Mouse (Mus musculus) urinary bladder, postnatal 10 days (tissue): Measurements from ENCODE around the gene Tns4.
A peak's percentile ranks its signal among the peaks of the same experiment; 100 is the strongest.

Source experiments
- DNase-seq: peaks from one replicate; pipeline ENCODE4 v3.0.0; 2022; ENCODE audit warnings: low spot score

Gene Tns4

DNA sequence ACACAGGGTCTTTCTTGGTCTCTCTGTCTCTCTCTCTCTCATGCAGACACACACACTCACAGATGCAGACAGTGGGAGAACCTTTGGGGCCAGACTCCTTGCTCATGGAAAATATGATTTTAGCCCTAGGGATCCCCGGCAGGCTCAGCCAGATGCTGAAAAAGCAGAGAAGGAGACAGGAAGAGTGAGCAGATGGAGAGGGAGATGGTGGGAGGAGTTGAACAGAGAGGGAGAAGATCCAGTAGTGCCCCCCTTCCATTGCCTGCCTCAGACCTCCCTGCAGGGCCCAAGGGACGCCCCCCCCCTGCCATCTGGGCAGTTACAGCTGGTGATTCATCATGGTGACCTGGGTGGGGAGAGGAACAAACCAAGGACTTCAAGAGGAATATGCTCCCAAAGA, 41.5 kb downstream of the Tns4 start:
- DNase-seq, result no peak

DNA sequence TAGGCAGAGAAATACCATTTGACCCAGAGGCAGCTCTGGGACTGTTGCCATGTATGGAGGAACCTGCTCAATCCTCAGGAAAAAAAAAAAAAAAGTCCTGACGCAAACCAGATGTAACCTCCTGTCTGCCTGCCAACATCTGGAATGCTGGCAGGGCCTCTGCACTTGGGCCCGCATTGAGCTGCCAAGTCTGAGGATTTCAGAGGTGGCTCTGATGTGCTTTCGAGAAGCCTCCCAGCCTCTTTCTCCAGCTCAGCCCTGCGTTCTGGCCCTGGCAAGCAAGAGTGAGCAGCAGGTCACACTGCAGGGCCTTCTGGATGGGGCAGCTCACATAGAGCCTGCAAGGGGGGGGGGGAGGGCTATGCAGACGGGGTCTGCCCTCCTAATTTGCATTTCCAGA, 42.0 kb downstream of the Tns4 start:
- peak; percentile 32 for DNase-seq

DNA sequence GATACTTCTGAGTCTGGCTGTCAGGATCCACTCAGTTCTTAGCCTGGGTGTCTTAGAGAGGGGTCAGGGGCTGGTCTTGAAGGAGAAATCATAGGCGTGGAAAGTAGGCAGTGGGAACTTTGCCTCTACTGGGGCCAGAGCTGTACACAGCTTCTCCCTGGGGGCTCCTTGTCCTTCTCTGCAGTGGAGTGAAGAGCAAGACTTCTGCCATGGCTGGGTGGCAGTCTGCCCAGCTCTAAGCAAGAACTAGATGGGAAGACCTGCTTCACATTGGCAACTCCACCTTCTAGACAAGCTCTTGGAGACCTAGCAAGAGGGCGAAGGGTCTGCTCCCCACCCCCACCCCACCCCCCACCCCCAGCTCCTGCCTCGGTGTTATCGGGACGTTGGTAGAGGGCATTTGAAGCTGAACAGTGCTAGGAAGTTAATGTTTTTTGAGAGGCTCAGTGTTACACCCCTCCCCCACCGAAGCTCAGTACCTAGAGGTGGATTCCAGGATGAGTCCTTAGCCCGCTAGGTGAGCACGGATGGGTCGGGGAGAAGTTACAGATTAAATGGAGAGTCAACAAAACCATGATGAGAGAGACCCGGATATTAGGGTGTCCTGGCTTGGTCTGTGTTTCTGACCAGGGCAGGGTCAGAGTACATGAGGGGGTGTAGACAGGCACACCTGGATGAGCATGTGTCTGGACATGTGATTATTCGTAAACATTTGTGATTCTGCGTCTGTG, 43.8 kb downstream of the Tns4 start:
- no peak for DNase-seq

DNA sequence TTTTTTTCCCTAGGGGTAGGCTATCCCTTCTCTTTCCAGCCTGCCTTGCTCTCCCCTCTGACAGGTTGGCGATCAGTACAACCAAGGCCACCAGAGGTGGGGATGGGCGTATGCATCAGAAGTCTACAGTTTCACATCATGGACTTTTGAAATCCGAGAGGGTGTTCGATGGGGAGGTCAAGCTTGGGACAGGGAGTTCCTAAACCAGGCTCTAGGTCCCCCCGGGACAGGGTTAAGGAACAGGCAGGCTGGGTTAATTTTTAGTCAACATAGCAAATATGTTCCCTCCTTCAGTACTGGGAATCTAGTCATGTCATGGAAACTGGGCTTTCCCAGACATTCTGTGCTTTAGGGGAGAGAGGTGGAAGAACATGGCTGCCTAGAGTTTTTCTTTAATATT, 44.8 kb downstream of the Tns4 start:
- DNase-seq, result no peak

DNA sequence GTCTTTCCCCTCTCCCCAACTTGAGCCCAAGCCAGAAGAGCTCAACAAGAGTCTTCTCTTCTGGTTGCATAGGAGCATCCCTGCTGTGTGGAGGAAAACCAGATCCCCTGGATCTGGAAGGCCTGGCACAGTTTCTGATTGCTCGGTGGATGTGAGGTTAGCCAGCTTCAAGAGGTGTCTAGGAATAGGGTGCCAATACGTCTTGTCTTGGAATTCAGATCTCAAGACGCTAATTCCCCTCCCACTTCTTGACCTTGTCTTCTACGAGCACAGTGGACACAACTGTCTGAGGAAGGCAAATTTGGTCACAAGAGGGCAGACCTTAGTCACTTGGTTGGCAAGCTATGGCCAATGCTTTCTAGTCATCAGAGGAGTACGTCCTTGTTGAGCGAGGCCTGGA, 45.5 kb downstream of the Tns4 start:
- no peak for DNase-seq

DNA sequence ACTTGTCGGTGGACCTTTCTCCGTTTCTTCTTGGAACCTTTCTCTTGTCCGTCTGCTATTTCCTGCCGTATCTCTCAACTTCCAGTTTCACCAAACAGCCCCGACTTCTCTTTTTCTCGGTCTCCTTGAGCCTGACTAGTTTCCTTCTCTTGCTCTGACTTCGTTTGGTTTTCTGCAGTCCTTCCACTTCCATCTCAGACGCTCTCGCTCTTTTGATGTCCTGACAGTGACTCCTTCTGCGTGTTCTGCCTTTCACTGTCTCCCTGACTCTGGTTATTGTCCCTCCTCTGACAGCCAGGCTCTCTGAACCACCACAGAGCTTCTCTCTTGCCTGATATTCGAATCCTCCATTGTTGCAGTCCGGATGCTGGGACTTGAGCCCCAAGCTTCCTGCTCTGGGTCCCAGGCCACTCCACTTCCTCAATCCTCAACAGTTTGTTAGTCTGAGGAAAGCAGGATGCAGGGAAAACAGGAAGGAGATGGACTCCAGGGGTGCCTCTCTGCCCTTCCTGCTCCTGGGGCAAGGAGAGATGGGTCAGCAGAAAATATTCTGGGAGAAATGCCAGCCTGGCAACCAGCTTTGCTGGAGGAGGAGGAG, 46.2 kb downstream of the Tns4 start:
- DNase-seq, result no peak

DNA sequence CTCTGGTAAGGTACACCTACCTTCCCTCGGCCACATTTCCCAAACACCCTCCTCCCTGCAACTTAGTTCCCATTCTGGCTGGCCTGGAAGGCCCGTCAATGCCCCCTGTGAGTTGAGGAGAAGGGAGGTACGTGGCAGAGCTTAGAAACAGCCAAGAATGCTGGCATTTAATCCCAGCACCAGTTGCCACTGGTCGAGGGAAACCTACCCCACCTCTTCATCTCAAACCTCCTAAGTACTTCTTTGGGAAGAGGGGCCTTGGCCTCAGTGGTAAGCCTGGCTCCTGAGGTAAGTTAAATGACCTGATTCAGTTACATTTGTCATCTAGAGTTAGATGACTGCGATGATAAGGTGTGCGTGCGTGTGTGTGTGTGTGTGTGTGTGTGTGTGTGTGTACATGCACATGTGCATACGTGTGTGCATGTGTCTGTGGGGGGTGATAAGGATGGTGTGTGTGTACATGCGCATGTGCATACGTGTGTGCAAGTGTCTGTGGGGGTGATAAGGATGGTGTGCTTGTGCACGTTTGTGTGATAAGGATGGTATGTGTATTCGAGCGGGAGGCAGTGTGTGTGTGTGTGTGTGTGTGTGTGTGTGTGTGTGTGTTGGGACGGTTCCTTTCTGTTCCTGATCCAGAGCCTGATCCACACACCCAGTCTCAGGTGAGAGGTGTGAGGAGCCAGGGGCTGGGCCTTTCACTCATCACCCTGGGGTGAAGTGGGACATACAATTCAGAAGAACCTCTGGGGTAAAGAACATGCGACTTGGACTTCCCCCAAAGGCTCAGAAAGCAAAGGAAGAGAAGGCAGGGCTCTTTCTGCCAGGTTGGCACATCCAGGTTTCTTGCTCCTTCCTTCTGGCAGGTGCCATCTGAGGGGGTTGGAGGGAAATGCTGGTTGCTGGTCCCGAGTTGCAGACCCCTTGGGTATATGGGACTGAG, 47.0 kb downstream of the Tns4 start:
- no peak for DNase-seq

DNA sequence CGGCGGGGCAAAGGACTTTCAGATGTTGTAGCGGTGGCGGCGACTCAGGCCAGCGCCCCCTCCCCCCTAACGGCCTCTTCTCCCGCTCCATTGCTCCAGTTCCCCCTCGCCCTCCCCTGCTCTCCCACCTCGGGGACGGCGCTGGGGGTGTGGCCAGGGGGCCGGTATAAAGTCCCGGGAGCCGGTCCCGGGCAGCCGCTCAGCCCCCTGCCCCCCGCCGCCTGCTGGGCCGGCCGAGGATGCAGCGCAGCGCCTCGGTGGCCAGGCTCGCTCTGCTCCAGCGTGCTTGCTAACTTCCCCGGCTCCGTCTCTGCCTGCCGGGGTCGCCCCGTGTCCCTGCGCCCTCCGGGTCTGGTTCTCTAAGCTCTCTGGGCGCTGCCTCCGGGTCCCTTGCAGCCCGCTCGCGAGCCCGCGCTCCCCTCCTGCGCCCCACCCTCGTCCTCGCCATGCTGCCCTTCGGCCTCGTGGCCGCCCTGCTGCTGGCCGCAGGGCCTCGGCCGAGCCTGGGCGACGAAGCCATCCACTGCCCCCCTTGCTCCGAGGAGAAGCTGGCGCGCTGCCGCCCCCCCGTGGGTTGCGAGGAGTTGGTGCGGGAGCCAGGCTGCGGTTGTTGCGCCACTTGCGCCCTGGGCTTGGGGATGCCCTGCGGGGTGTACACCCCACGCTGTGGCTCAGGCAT, 47.9 kb downstream of the Tns4 start, which contains the start of gene Igfbp4:
Igfbp4 (plus strand) TSS at position 194 of the 679 bp plus-strand sequence.
- no peak for DNase-seq

DNA sequence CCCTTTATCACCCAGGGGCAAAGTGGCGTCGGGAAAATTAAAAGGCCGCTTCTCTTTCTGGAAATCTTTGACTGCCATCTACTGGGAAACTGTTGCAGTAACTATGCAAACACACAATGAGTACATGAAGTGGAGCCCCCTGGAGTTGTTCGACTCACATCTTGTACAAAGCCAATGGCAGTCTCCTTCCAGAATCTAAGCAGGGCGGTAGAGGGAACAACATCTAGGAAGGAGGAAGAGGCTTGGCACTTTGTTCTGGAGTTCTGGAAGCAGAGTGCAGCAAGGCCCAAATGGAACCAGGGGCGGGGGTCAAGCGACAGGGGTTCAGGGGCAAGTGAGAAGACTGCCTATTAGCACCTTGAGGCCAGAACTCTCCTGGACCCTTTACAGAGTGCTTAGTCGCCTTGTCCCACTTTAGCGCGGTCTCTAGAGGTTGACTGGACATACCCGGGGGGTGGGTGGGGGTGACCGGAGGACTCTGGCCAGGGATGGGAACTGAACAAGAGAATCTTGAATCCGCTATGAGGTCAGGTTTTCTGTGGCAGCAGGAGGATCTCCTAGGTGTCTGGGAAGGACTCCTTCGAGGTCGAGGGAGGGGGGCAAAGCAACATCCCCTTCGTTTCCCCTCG, 48.6 kb downstream of the Tns4 start:
- DNase-seq, result no peak

DNA sequence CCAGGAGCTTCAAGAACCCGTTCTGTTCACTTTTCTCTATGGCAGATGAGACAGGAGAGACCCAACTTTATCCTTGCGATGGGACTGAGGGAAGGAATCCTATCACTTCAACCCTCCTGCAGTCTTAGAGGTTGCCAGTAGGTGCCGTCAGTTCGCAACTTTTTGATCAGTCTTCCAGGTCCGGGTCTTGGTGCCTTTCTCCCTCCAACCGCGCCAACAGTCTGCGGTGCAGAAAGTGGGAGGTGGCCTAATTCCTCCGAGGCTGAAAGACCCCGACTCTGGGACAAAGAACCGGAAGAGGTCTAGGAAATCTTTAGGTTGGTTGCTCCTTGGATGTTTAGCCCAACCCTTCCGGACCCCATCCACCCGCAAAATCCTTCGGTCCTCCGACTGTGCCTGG, 49.3 kb downstream of the Tns4 start:
- no peak for DNase-seq

DNA sequence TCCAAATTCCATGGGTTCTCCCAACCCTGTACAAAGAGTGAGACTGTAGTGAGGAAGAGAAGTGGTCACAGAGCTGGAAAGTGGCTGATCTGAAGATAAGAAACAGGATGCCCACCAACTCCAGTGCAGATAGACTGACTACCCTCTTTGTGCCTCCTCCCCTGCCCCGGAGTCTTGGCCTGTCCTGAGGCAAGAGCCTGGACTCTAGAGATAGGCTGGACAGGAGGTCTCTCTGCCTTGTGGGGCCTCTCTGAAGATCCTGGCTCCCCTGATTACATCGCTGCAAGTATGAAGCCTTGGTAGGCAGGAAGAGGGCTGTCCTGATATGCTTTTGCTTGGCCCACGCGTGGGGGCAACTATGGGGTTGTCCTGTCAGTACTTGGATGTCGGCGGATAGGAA, 52.9 kb downstream of the Tns4 start:
- DNase-seq, result no peak

DNA sequence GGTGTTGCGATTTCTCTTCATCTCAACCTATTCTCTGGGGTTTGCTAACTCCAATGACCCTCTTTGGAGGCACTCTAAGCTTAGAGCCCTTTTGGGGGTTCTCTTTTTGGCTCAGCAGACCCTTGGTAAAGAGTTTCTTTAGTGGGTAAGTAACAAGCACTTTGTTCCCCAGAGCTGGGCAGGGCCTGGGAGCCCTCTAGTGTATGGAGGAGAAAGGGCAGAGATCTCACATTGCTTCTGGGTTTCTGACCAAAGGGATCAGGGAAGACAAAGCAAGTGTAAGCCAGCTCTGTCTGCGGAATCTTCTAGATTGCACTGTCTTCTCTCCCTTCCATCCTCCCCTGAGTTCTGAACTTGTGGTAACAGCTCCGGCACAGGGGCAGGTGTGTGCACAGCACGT, 53.8 kb downstream of the Tns4 start:
- DNase-seq, result no peak

DNA sequence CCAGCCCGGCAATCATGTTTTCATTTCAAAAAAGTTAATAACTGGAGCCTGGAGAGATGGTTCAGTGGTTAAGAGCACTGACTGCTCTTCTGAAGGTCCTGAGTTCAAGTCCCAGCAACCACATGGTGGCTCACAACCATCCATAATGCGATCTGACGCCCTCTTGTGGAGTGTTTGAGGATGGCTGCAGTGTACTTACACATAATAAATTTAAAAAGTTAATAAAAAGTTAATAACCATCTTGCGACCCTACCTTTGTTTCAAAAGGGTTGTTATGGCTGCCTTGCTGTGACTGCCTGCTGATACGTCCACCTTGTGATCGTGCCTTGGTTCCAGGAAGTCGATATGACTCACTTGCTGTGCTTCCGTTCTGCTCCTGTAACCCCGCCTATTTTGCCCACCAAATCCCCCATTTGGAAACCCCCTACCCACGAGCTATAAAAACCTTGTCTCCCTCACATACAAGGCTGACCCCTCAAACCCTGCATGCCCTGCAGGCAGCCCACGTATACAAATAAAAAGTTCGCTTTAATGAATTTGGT, 62.1 kb downstream of the Tns4 start:
- no peak for DNase-seq

DNA sequence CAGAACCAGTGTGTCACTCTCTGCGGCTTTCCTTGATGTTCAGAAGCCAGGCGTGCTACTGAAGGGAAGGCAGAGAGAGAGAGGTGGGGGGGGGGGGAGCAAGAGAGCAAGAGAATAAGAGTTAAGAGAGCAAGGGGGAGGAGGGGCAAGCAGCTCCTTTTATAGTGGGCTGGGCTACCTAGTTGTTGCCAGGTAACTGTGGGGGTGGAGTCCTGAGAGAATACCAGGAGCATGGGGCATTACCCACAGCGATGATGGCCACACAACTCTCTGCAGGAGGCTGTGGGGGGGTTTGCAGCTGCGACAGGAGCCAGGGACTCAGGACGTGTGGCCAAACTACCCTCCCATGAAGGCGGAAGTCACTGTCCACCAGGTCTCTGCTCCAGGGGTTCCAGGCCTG, 63.2 kb downstream of the Tns4 start:
- DNase-seq, result no peak

DNA sequence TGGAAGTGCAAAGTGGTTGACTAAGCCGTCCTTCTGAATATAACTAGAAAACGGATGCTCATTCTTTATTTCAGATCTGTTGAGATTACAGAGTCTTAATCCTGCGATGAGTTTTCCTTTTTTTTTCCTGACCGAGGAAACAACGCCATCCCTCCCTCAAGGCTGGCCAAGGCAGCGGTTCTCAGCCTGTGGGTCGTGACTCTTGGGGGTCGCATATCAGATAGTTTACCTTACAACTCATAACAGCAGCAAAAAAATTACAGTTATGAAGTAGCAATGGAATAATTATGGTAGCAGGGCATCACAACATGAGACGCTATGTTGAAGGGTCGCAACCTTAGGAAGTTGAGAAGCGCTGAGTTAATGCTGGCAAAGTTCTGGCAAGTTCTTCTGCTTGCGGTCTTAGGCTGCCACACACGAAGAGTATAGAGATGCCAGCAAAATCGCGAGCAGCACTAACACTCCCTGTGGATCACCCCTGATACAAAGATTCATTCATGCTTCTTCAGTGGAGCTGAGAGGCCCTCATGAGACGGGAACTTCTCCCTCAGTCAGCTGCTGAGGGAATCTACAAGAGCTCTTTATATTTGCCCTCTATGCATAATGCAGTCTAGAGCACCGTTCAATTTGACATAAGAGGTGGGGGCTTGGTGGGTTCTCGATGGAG, 64.5 kb downstream of the Tns4 start:
- DNase-seq, result no peak

DNA sequence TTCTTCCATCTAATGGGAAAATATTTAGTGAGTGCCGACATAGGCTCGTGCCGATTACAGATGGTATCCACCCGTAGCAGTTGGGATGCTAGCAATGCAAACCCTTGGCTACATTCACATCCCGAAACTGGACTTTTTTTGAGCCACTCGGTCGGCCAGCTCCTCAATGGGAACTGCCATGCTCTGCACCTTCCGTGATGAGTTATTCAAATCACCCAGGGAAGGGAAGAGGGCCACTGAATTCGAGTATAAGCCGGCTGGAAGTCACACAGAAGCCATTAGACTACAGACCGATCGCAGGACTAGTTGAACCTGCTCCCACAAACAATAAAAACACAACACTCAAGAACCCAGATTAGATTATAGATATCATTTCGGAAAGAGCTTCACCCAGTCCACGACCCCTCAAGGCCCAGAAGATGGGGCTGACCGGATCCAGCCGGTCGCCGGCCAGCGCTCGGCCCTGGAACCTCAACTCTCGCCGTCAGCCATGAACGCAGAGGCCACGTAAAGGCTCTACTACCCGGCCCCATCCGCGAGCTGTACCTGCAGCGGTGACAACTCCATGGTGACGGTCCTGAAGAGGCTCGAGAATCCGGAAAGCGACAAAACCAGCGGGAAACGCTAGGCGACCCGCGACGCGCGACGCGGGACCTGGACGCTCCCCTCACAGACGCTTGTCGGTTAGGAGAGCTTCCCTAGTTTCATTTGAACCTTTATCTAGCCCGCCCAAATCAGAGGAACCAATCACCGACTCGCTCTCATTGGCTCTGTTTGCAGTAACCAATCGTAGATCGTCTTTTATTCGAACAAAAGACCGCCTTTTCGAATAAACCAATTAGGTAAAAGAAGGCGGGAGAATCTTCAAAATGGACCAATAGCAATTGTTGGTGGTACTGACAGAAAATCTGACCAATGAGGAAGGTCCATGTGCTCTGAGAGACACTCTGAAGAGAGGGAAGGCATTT, 65.3 kb downstream of the Tns4 start, which contains the start of gene Top2a:
Top2a (minus strand) TSS at position 690 of the 968 bp plus-strand sequence.
- DNase-seq, result no peak

DNA sequence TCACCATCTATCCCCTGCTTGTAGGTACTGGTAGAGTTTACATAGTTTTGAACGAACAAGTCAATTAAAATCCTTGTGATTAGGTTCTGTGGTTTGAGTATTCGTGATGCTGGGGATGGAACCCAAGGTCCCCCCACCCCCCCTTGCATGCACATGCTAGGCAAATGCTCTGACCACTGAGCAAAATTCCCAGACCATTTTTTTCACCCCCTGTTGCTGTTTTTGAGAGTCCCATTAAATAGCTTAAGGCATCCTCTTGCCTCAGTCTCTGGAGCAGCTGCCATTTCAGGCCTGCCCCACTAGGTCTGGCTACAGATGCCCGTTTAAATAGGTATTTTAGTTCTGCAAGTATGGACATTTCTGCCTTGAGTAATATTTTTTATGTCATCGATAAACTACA, 66.0 kb downstream of the Tns4 start:
- no peak for DNase-seq

DNA sequence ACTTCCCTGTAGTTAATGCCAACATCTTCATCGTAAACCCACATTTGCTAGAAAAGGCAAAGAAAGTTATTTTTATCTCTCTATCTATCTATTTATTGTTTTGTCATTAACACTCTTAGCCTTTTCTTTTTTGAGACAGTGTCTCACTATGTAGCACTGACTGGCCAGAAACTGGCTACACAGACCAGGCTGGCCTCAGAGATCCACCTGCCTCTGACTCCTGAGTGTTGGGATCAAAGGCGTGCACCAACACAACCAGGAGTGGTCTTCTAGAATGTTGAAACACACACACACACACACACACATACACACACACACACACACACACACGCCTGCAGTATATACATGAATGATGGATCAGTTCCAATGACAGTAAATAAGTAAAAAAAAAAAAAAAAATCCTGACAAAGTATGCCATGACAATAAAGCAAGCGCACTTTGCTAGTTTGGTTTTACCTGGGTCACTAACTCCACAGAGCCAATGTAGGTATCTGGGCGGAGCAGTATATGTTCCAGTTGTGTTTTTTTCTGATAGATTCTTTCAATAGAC, 66.6 kb downstream of the Tns4 start:
- DNase-seq, result no peak

DNA sequence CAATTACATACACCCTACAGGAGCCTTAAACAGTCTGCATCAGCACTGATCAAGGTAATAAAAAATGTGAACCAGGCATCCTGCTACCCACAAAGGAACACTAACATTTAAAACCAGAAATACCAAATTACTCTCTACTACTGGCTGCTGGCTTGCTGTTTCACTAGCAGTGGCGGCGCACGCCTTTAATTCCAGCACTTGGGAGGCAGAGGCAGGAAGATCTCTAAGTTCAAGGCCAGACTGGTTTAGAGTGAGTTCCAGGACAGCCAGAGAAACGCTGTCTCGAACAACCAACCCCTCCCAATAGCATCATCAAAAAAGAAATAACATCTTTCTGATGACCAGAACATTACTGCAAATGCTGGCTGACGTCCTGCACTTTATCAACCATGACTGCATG, 69.3 kb downstream of the Tns4 start:
- DNase-seq, result no peak
